Mouse (Mus musculus): ENCODE data around the gene Ephb1. TPM values are rescaled to one million over a fixed set of nuclear protein-coding genes. Genes with fewer than 3 reads are reported as not detected.

Ephb1 gene
- total and polyA plus RNA-seq, 3 experiments = not detected

DNA sequence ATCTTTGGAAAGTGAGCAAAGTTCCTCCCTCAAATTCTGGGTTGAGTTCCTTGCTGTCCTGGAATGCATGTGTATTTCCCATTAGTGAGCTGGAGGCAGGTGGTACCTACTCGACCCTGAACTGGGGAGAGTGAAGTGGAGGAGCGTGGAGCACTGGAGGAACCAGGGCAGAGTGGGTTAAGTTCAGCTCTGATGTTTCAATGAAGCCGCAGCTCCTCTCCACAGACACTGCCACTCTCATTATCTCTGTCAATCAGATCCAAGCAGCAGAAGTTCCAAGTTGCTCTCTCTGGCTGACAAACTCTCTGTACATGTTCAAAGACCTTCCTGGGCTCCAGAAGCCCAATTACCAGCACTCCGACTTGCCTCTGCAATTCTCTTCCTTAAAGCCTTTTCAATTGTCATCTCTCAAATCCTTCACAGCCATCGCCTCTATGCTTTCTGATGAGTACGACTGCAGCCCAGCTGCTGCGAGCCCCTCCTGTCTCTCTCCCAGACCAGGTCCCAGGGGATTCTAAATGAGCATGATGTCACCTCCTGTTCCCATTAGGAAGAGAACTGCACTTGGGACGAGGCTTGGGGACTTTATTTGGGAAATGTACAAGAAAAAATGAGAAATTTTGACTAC lies 420.4 kb downstream of the Ephb1 start:
- Histone ChIP-seq H3K4me3 (replicated peaks in 1 of 3; ENCODE audit: low read depth in 2 of 3, low read length in 2 of 3, poor library complexity in 1 of 3) (no peak overlapping the region), H3K36me3 (replicated peaks in 1 of 2; ENCODE audit: control insufficient read depth in 1 of 2, insufficient read depth in 1 of 2, low read length in 1 of 2) (no peaks in the 10 kb centered on the region), H3K27me3 (replicated peaks) (no peaks in the 10 kb centered on the region), H3K4me1 (ENCODE audit: control insufficient read depth in 1 of 2, insufficient read depth in 2 of 2) (no peaks in the 10 kb centered on the region), H3K27ac (ENCODE audit: insufficient read depth, low read depth) (no peak overlapping the region), H3K4me2 (ENCODE audit: insufficient read depth, low read depth, poor library complexity, severe bottlenecking) (no peak overlapping the region), H3K9me3 (replicated peaks; ENCODE audit: low read length) (peaks cover 86% of the 10 kb centered on the region), H3K79me2 (replicated peaks; ENCODE audit: control insufficient read depth, extremely low read depth, insufficient read depth, poor library complexity, severe bottlenecking) (no peaks in the 10 kb centered on the region), H3K9ac (ENCODE audit: insufficient read depth, low read depth) (no peak overlapping the region)
- in situ Hi-C loops (cut with MboI; ENCODE audit: low pct_ligation_motif_present, low pct_unique_long_range_greater_than_20kb, low sequenced_read_pairs) (no loop called here), dilution Hi-C loops (cut with MboI; ENCODE audit: extremely low pct_ligation_motif_present, extremely low pct_unique_long_range_greater_than_20kb, low sequenced_read_pairs) (no loop called here)
- no peak for DNase-seq (ENCODE audit: extremely low read depth)
- TF ChIP-seq TCF12 (IDR thresholded peaks at IDR 0.05; ENCODE audit: low read depth, low read length) (no peak), KAT2A (IDR thresholded peaks at IDR 0.05; ENCODE audit: insufficient replicate concordance, low read length) (no peak), SMC3 (IDR thresholded peaks at IDR 0.05; ENCODE audit: low read depth, low read length) (no peak), MAFK (IDR thresholded peaks at IDR 0.05; ENCODE audit: insufficient replicate concordance, low read length) (no peak), SIN3A (IDR thresholded peaks at IDR 0.05; ENCODE audit: low read length) (no peak), ETS1 (conservative IDR thresholded peaks at IDR 0.05; ENCODE audit: low read depth, low read length) (no peak), ZMIZ1 (IDR thresholded peaks at IDR 0.05; ENCODE audit: low read depth, low read length) (no peak), MXI1 (IDR thresholded peaks at IDR 0.05; ENCODE audit: low read depth, low read length) (no peak), MEF2A (IDR thresholded peaks at IDR 0.05; ENCODE audit: borderline replicate concordance, low read depth, low read length) (no peak), ZC3H11A (IDR thresholded peaks at IDR 0.05; ENCODE audit: low read depth, low read length) (no peak), TBP (conservative IDR thresholded peaks at IDR 0.05; ENCODE audit: low read depth, low read length) (no peak), MAZ (IDR thresholded peaks at IDR 0.05; ENCODE audit: low read depth, low read length) (no peak), EP300 (IDR thresholded peaks at IDR 0.05; ENCODE audit: low read length) (no peak), ELF1 (IDR thresholded peaks at IDR 0.05; ENCODE audit: low read depth, low read length) (no peak), MYC (IDR thresholded peaks at IDR 0.05; ENCODE audit: low read depth, low read length) (no peak), JUN (IDR thresholded peaks at IDR 0.05; ENCODE audit: insufficient read depth, low read depth, low read length) (no peak)

- Histone ChIP-seq H3K4me1 (ENCODE audit: control insufficient read depth in 1 of 2, insufficient read depth in 2 of 2) (no peaks in the 10 kb centered on the region), H3K4me3 (replicated peaks in 1 of 3; ENCODE audit: low read depth in 2 of 3, low read length in 2 of 3, poor library complexity in 1 of 3) (no peak overlapping the region), H3K9ac (ENCODE audit: insufficient read depth, low read depth) (no peak overlapping the region), H3K27me3 (replicated peaks) (no peaks in the 10 kb centered on the region), H3K27ac (ENCODE audit: insufficient read depth, low read depth) (no peak overlapping the region), H3K36me3 (replicated peaks in 1 of 2; ENCODE audit: control insufficient read depth in 1 of 2, insufficient read depth in 1 of 2, low read length in 1 of 2) (no peaks in the 10 kb centered on the region), H3K9me3 (replicated peaks; ENCODE audit: low read length) (peaks cover 89% of the 10 kb centered on the region), H3K4me2 (ENCODE audit: insufficient read depth, low read depth, poor library complexity, severe bottlenecking) (no peak overlapping the region), H3K79me2 (replicated peaks; ENCODE audit: control insufficient read depth, extremely low read depth, insufficient read depth, poor library complexity, severe bottlenecking) (no peaks in the 10 kb centered on the region)
- dilution Hi-C loops (cut with MboI; ENCODE audit: extremely low pct_ligation_motif_present, extremely low pct_unique_long_range_greater_than_20kb, low sequenced_read_pairs) (no loop called here), in situ Hi-C loops (cut with MboI; ENCODE audit: low pct_ligation_motif_present, low pct_unique_long_range_greater_than_20kb, low sequenced_read_pairs) (no loop called here)
- DNase-seq (ENCODE audit: extremely low read depth) = no peak
- TF ChIP-seq ETS1 (conservative IDR thresholded peaks at IDR 0.05; ENCODE audit: low read depth, low read length) = no peak
- TF ChIP-seq GABPA (IDR thresholded peaks at IDR 0.05; ENCODE audit: insufficient replicate concordance, low read depth, low read length) = no peak
Observed at GRCm38 (mm10) chr9:101924829-101925228, 429.7 kb downstream of the Ephb1 start.

Measured in CH12.LX (cell line).